Mouse (Mus musculus): ENCODE results near the gene Arl6ip1.

- TF ChIP-seq CTCF (IDR thresholded peaks at IDR 0.05) (no peak), POLR2A (IDR thresholded peaks at IDR 0.05; ENCODE audit: insufficient read depth, low read depth, low read length) (no peak), EP300 (IDR thresholded peaks at IDR 0.05; ENCODE audit: insufficient read depth, low read depth, low read length) (no peak)
These were observed 24.9 kb downstream of the Arl6ip1 start for GRCm38 (mm10) chr7:118104458-118105052.
